Mouse (Mus musculus): Measurements from ENCODE around the gene Tmc7.

Tmc7 gene

DNA sequence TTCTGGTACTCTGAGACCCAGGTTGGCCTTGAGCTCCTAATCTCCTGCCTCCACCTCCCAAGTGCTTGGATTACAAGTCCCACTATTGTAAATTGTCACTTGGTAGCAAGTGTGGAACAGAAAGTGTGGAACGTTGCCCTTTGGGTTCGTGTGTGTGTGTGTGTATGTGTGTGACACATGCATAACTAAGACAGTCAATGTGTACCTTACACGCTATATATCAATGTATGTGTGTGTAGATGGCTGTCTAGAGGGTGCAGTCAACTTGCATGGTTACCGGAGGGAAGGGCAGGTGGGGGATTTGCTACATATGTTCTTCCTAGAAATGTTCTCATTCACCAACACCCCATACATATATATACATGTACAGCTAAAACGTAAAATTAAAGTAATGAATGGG lies 390 bp upstream of the Tmc7 start:
- DNase-seq = no peak

DNA sequence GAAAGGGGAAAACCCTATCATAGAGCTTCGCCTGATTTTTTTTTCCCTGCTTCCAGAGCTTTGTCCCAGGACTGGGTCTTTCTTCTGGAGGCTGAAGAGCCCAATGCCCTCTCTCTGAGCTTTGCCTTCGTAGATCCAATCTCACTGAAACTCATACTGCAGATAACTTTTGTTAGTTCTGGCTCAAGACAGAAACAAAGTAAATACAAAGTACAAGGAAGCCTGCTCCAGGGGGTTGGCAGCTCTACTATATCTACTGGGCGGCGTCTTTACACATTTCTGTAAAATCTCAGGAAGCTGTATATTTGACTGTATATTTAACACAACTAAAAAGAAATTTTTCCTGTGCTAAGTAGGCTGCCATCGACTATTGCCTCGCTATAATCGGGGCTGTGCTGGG lies 715 bp downstream of the Tmc7 start:
- DNase-seq = no peak

DNA sequence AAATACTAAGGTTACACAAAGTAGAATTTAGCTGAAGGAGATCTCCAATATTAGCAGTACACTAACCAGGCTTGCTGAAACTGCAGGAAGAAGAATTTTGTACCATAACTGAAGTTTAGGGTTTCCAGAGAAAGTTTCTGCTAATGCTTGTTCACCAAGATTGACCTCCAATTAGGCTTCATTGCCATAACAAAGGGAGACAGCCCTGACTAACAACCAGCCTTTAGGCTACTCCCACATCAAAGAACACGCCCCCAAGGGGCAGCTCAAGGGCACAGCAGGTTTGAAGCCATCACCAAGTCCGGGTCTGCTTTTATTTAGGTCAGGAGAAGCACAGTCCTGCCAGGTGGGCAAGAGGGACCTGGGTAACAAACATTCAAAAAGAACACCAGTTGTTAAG lies 4.6 kb downstream of the Tmc7 start:
- DNase-seq = no peak

DNA sequence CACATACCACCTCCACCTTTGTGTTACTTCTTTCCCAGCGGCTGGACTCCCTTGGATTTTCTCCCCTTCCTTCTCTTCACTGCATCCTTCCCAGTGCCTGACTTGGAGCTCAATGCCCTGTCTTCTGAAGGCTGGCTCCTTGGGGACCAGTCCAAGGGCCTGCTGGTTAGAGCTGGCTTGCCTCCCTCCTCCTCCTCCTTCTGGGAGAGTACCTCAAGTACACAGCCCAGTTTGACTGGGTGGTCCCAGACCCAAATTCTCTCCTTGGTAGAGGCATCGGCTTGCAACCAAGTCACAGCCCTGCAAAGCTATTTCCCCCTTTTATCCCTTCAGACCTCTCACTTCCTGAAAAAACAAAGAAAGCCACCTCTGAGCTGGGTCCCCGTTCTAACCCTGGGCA lies 6.3 kb downstream of the Tmc7 start:
- no peak for DNase-seq

DNA sequence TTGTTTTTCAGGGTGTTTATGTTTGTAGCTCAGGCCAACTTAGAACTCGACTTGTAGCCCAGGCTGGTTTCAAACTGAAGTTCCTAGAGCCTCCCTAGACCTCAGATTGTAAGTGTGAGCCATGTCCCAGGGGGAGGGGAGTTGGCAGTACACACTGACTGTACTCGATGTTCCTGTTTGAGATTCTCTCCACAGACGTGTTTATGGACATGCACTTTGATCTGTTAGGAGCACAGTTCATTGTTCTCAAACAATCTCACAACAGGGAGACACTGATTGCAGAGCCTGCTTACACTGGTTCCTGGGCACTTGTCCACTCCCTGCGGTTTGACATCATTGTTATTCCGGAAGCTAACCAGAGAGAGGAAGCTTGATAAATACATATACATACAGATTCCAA lies 12.5 kb downstream of the Tmc7 start:
- peak; percentile 33 for DNase-seq

DNA sequence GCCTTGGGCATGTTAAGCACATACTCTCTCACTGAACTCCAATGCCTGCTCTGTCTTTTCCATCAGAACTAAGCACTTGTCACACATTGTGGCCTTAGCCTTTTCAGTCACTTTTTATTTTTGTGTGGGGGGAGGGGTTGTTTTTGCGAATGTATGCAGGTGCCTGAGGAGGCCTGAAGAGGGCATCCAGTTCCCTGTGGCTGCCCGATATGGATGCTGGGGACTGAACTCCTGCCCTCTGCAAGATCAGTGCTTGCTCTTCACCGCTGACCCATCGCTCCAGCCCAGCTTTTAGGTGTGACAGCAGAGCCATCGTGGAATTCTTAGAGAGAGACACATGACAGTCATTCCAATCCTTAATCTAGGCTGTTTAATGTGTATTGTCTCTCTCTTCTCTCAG lies 13.2 kb downstream of the Tmc7 start:
- no peak for DNase-seq

DNA sequence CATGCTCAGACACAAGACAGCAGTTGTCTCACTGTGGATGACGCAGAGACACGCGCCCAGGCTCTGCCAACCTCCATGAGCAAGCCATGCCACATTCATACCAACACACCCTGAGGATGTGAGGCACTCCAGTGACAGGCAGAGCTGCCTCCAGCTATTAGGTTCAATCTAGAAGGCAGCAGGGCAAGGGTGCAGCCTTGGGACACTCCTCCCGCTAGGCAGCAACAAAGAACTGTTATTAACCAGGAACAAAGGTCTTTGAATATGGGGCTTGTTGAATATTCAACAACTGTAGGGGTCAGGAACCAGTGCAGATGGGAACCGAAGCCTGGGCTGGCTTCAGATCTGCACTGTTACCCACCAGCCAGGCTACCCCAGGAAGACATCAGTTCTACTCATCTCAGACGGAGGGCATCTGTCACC lies 15.4 kb downstream of the Tmc7 start:
- no peak for DNase-seq

DNA sequence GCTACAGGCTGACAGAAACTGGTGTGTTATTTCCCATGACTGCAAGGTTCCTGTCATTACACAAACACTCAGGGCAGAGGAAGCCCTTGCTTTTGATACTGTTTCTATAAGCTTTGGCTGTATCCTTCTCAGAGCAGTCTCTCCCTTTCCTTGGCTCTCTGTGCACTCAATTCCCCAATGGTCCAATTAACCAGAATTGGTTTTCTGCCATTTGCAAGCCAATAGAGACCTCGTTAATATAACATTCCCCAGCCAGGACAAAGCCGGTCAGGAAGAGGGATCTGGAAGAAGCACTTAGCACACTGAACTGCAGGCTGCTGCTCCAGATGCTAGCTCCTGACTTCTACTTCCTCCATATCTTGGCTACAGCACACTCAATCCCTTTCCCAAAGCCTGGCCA lies 30.2 kb downstream of the Tmc7 start:
- DNase-seq = no peak

DNA sequence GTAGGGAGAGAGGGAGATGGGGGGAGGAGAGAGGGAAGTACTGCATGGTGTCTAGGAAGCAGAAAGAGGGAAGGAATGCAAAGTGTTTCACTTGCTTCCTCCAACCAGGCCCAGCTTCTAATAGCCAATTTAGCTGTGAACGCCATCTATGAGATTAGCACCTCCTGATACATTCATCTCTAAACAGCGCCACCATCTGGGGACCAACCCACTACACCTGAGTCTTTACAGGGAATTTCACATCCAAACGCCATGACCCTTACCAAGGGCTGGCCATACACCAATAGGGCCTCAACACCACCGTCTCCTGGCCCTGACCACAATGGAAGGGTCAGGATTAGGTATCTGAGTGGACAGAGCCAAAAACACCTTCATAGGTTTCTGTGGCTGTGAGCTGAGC lies 30.7 kb downstream of the Tmc7 start:
- DNase-seq = no peak

DNA sequence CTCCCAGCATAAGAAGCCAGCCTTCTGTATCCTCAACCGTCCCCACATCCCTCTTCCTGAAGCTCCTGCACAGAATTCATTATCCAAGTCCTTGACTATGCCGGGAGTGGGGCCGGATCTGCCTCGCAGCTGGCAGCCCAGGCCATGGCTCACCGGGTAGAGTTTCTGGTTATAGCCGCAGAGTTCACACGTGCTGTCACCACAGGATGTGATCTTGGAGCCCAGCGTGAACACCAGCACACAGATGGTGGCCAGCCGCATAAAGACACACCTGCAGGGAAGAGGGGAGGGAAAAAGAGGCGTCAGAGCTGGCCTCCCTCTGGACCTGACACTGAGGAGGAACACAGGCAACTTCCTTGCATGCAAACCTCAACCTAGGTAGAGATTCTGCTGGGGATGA lies 37.1 kb downstream of the Tmc7 start:
- DNase-seq = no peak

DNA sequence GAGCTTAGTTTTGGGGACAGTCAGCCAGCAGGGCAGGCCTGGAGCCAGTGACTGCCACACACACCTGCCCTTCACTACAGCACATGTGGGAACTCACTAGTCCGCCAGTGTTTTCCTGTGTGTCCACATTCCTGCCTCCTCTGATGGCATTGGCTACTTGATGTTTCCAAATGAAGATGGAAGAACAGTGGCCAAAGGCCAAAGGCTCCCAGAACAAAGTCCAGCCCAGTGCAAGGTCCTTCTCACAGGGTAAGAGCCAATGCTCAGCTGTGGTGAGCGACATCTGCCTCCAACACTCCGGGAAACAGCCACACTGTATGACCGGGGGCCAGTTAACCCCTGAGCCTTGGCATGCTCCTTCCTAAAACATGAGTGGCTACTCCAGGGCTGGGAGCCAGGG lies 40.4 kb downstream of the Tmc7 start:
- DNase-seq = no peak

DNA sequence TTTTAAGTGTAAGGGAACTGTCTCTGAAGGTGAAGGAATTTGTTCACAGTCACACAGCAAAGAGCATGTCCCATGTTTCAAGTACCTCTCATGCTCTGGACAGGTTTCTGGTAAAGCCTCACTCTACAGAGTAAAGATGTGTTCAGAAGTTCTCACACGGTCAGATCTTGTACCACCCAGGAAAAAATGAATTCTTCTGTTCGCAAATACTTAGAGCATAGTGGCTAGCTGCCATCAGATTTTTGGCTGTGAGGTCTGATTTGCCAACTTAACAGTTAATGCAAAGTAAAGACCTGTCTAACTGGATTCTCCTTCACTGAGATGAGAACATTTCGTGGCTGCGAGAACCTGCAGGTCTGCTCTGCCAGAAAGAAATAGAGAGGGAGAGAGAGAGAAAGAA lies 49.5 kb downstream of the Tmc7 start:
- DNase-seq = no peak

DNA sequence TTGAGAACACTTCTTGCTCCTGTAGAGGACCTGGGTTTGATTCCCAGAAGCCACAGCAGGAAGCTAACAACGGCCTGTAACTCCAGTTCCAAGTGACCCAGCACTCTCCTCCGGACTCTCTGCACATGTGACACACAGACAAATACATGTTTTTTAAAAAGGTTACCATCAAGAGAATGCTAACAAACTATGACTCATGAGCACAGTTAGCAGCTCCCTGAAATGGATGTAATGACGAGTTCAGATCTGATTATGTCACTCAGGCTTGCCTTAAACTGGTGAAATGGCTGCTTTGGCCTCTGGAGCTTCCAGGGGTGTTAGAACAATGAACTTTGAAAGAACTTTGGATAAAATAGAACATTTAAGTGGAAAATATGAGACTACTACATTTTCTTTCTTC lies 50.2 kb downstream of the Tmc7 start:
- no peak for DNase-seq

DNA sequence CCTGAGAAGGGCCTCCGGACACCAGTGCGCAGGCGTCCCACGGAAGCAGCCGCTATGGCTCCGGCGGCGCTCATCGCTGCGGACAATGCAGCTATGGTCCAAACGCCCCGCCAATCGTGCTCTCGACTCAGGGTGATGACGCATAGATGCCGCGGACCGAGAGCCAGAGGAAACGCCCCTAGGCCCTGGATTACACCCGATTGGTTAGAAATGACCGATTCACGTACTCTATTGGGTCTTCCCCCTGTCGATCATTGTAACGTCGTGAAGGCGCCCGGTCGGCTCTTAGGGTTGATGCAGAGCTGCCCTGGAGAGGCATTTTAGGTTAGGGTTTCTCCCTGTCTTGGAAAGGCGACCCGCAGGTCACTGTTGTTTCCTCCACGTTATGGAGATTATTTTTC lies 51.4 kb downstream of the Tmc7 start, which contains the start of gene Coq7:
TSS of gene Coq7 (minus strand) at position 179 of the 401 bp plus-strand sequence.
- peak; percentile 98 for DNase-seq

DNA sequence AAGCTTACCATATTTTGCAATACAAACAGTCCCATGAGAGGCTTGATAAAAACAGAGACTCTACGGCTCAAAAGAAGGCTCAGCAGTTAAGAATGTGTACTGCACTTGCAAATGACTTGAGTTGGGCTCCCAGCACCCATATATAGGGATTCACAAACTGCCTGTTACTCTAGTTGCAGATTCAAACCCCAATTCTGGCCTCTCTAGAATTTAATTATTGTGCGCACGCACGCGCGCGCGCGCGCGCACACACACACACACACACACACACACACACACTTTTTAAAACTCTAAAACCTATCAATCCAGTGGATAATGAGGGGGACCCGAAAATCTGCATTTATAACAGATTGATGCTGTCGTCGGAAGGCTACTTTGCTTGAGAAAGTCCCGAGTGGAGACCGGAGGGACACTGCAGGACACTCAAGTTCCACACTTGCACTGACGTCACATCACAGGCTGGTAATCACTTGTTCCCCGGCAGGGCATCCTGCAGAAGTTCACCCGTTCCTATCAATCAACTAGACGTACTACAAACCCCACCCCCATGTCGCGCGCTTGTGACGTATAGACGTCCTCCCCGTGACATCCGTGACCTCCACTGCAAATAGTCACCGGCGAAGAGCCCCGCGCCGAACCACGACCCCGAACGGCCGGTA lies 51.9 kb downstream of the Tmc7 start:
- DNase-seq = peak; percentile 98

DNA sequence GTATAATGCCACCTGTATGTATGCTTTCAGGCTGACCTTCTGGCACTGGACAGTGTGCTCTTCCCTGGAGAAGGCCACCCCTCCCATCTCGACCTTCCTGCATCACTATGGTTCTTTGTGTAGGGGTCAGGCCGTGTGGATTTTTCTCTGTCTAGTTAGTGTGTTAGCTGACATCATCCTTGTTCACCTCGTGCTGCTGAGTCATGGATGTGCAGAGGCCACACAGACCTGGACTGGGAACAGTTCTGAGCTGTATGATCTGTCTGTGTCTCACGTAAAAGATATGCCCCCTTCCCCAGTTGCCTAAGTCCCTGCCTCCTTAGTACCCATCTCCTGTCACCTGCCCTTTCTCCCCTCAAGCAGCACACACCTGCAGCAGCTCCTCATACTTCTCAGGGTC lies 57.6 kb downstream of the Tmc7 start:
- DNase-seq = no peak

DNA sequence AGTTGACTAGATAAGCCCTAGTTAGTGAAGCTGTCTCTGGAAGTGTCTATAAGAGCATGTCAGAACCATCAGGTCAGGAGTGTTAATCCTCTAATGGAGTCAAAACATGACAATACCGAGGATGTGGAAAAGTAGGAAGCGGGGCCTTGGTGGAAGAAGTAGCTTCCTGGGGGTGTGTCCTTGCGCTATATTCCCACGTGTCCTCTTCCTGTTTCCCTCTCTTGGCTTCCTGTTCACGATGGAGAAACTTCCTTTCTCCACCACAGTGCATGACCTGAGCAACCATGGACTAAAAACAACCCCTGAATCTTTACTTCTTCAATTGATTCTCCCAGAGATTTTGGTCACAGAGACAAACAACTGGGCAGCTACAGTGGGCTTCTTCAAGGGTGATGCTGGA lies 62.5 kb downstream of the Tmc7 start:
- DNase-seq = no peak

DNA sequence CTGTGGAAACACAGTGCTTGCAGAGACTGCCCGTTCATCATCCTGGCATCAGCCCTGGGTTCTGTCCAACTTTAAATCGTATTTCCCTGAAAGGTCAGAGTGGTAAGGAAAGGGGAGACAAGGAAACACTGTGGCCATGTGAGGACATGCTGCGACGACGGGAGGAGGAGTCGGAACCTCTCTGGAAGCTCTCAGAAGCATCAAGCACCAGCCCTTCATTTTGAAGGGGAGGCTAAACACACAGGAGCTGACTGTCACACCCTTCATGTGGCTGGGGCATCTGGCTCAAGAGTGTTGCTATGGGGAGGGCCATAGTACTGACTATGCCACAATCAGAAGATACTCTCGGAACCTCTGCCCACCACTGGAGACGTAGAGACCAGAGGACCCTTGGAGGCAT lies 64.9 kb downstream of the Tmc7 start:
- DNase-seq = no peak

DNA sequence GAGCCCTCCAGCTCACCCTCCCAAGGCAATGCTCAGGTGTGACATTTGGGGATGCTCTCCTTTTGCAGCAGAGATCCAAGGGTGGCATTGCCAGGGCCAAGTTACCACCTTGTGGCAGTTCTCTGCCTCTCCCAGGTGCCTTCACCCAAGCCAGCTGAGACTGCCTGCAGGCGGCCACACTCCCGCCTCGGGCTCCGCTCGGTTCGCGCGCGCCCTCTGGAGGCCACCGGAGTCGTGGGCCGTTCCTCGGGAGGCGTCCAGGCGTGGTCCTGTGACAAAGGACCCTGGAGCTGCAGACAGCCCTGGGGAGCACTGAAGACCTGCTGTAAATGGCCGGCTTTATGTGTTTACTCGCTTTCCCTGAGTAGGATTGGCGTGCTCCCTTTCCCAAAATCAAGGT lies 65.8 kb downstream of the Tmc7 start:
- DNase-seq = peak; percentile 61

DNA sequence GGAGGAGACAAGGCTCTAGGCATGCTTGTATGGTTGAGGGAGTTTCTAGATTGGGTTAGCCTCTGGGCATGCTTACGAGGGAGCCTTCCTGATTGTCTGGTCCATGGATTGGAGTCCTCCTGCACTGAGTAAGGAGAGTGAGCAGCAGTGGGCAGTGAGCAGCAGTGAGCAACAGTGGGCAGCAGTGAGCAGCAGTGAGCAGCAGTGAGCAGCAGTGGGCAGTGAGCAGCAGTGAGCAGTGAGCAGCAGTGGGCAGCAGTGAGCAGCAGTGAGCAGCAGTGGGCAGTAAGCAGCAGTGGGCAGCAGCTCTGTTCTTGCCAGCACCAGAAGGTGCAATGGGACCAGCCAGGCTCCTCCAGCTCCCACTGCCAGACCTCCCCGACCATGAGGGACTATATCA lies 66.7 kb downstream of the Tmc7 start:
- no peak for DNase-seq

DNA sequence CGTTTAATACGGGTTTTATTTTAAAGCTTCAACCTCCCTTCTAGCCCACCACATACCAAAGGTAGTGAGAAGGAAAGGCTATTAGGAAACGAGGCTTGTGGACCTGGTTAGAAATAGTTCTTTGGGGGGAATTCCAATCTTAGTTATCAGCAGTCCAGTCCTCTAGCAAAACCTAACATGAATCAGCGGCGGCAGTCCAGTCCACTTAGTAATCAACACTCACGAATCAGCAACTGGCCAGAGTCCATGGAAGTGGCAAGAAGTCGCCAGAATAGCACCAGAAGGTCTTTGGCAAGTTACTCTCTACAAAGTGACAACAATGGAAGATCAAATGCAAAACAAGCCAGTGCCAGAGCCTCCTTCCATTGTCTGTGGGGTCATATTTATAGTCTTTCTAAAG lies 76.0 kb downstream of the Tmc7 start:
- DNase-seq = no peak

DNA sequence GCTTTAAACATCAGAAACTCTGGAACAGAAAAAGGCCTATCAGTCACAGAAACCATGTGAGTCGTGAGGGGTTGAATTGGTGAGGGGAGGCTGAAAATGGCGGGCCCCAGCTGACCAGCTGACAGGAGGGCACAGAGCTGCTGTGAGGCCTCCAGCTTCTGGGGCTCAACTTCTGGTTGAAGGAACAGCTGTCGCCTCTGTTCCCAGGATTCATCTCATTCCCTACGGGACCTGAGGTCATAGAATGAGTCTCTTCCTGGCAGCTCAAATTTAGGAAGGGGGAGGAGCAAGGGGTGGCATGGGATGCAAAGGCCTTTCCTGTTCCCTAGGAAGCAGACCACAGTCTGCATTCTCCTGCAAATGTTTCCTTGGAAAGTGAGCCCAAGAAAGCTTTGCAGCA lies 80.7 kb downstream of the Tmc7 start:
- no peak for DNase-seq

DNA sequence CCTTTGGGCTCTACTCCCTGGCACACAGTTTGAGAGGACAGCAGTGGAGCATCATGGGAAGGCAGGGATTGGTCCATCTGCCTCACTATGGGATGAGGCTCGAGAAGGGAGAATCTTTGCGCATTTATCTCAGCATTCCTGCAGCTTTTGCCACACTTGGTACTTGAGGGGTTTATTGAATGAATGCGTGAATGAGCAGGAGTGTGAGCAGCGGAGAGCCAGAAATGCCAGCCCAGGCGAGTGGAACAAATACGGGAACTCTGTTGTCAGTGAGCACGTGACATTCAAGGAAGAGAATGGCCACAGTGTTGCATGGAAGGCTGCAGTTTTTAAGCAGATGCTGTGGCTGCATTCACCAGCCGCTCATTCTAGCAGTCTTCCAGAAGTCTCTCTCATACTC lies 82.2 kb downstream of the Tmc7 start:
- no peak for DNase-seq

DNA sequence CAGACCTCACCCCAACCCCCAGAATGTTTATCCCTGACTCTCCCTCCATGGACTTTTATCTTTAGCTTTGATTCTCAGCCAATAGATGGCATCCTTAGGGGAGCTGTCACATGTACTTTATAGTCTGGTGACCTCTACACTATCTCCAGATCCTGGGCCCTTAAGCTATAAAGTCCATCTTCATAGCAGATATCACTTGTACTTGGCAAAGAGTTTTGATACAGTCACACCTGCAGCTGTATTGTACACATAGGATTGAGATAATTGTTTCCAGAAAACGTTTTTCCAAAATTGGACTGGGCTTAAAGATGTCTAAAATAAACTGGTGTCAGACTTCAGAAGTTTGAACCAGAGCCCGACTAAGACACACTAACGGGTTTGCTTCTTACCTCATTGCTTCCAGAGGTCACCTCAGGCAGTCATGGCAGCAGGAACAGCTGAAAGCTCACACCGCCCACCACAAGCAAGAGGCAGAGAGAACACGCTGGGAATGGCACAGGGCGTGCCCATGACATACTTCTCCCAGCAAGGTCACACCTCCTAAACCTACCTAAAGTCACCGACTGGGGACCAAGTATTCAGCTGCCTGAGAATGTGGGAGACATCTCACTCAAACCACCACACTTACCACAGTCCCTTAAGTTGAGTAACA lies 84.6 kb downstream of the Tmc7 start:
- DNase-seq = no peak

Measured in kidney, adult 9 months (tissue).